Mouse (Mus musculus) intestine, postnatal 0 days (tissue): ENCODE measurements around the gene Stmn1. TPM values are rescaled to one million over a fixed set of nuclear protein-coding genes. Genes with fewer than 3 reads are reported as not detected.

ENCODE experiments used
- ATAC-seq: fragments of 200-750 bp; cut with Nextera tagmentation; 2 replicates; pipeline ENCODE4 v1.8.0; 2017; ENCODE audit warnings: mild to moderate bottlenecking, moderate TSS enrichment, moderate library complexity
- H3K27ac ChIP-seq: fragments of 300-500 bp; sonication (generic); 2 replicates; pipeline ENCODE4 v1.5.1; 2014; ENCODE audit warnings: mild to moderate bottlenecking, low read depth, low read length, moderate library complexity
- H3K27me3 ChIP-seq: fragments of 300-500 bp; sonication (generic); replicated peaks from 2 replicates; pipeline ENCODE4 v1.6.1; 2014; ENCODE audit warnings: low read length, mixed read lengths; ENCODE audit not compliant: control insufficient read depth, insufficient read depth
- H3K36me3 ChIP-seq: fragments of 300-500 bp; sonication (generic); 2 replicates; pipeline ENCODE4 v1.6.1; 2014; ENCODE audit warnings: mild to moderate bottlenecking, moderate library complexity; ENCODE audit not compliant: control insufficient read depth, insufficient read depth
- H3K4me1 ChIP-seq: fragments of 300-500 bp; sonication (generic); replicated peaks from 2 replicates; pipeline ENCODE4 v1.6.1; 2014; ENCODE audit warnings: antibody characterized with exemption, low read length, mixed read lengths; ENCODE audit not compliant: control insufficient read depth, insufficient read depth
- H3K4me2 ChIP-seq: fragments of 300-500 bp; sonication (generic); replicated peaks from 2 replicates; pipeline ENCODE4 v1.6.1; 2014; ENCODE audit warnings: low read depth, mild to moderate bottlenecking, moderate library complexity
- H3K4me3 ChIP-seq: fragments of 300-500 bp; sonication (generic); 2 replicates; pipeline ENCODE4 v1.5.1; 2014; ENCODE audit warnings: low read depth, low read length
- H3K9ac ChIP-seq: fragments of 300-500 bp; sonication (generic); 2 replicates; pipeline ENCODE4 v1.6.1; 2014; ENCODE audit warnings: mild to moderate bottlenecking, low read depth, low read length
- H3K9me3 ChIP-seq: fragments of 300-500 bp; sonication (generic); 2 replicates; pipeline ENCODE4 v1.6.1; 2016; ENCODE audit warnings: mixed run types; ENCODE audit not compliant: control insufficient read depth
- CTCF ChIP-seq: sonication (generic); IDR thresholded peaks from 2 replicates; pipeline ENCODE4 v1.5.1; 2016; ENCODE audit warnings: low read depth, mild to moderate bottlenecking, control low read depth, antibody characterized with exemption, moderate library complexity
- WGBS: fragments of 180-500 bp; shearing (Covaris S2); extraction: QIAGEN DNeasy Blood & Tissue Kit; methylation state at CpG from one replicate; pipeline ENCODE4 v1.1.7; 2014; 5-methylcytosine and 5-hydroxymethylcytosine counted together
- polyA plus RNA-seq: library from polyadenylated mRNA; unstranded; fragments of >200 nt; fragmentation: Nextera tagmentation; extraction: Ambion mirVana; gene quantifications from 2 replicates; pipeline ENCODE4 v1.2.1, GENCODE M21; 2015

Stmn1 gene
- polyA plus RNA-seq, 1 experiment from 2014 or later: 412 TPM

DNA sequence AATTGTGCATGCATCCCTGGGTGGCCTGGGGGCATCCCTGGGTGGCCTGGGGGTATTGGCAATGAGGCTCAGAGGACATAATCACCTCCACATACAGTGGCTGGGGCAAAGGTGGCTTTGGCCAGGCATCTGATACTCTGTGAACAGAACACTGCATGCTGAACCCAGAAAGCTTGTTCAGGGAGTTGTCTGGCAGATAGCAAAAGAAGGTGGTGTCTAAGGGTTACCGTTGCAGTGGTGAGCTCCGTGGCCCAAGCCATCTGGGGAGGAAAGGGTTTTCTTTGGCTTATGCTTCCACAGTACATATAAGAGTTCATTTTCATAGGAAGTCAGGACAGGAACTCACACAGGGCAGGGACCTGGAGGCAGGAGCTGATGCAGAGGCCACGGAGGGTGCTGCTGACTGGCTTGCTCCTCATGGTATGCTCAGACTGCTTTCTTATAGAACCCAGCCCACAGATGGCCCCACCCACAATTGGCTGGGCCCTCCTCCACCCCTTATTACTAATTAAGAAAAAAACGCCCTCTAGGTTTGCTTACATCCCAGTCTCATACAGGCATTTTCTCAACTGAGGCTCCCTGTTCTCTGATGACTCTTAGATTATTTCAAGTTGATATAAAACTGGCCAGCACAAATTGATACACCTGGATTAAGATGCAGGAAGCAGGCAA, 35.7 kb downstream of the Stmn1 start:
- 73% methylated on average over 4 of the region's 4 CpGs for WGBS
- no peak for TF ChIP-seq CTCF
- no peak overlapping the region for H3K27ac ChIP-seq
- no peak overlapping the region for H3K9ac ChIP-seq
- no peaks in the 10 kb centered on the region for H3K27me3 ChIP-seq
- H3K4me2 ChIP-seq: no peak overlapping the region
- H3K9me3 ChIP-seq: no peaks in the 10 kb centered on the region
- peaks cover 19% of the 10 kb centered on the region for H3K36me3 ChIP-seq
- no peak overlapping the region for H3K4me3 ChIP-seq
- no peaks in the 10 kb centered on the region for H3K4me1 ChIP-seq
- ATAC-seq: no peak

DNA sequence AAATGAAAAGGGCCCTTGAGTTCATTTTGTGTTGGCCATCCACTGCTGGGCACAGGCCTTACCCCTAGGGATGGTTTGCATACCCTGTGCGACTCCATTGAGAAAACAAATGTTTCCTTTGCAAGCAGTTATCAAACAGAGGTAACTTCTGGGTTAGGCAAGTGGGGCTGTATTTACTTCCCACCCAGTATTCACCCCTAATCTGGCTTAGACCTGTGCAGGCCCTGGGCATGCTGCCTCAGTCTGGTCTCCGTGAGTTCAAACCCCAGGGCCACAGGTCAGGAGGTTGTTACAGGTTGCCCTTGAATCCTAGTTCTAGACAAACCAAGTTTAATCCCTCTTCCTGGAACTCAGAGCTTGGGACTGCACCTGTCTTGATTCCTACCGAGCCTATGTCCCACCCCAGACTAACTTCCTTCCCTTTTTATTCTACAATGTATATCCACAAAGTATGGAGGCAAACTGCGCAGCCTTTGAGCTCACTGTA, 37.2 kb downstream of the Stmn1 start:
- WGBS: 85% methylated on average over 4 of the region's 4 CpGs
- no peak for ATAC-seq
- no peak for TF ChIP-seq CTCF
- no peaks in the 10 kb centered on the region for H3K27me3 ChIP-seq
- H3K9ac ChIP-seq: no peak overlapping the region
- H3K4me3 ChIP-seq: no peak overlapping the region
- peaks cover 19% of the 10 kb centered on the region for H3K36me3 ChIP-seq
- no peak overlapping the region for H3K27ac ChIP-seq
- no peak overlapping the region for H3K4me2 ChIP-seq
- no peaks in the 10 kb centered on the region for H3K4me1 ChIP-seq
- H3K9me3 ChIP-seq: no peaks in the 10 kb centered on the region

DNA sequence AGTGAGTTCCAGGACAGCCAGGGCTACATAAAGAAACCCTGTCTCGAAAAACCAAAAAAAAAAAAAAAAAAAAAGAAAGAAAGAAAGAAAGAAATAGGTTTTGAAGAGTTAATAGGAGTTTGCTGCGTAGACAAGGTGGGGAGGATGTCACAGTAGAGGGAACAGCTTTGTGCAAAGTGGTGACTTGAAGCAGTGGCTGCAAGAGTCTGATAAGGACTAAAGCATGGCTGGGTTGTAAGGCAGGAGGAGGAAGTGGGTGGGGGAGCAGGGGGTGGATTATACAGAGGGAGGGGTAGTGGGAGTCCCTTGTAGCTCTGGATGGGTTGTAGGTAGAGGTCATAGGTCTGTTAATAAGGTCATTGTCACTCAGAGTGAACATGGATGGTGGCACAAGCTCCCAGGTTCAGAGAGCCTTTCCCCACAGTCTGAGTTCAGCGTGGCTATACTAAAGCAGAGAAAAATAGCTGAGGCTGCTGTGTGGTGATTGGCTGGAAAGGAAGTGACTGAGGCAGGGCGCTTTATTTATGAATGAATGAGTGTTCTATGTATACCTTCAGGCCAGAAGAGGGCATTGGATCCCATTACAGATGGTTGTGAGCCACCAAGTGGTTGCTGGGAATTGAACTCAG, 38.0 kb downstream of the Stmn1 start:
- Histone ChIP-seq H3K4me3 (no peak overlapping the region), H3K9ac (no peak overlapping the region), H3K27me3 (no peaks in the 10 kb centered on the region), H3K4me2 (no peak overlapping the region), H3K9me3 (no peaks in the 10 kb centered on the region), H3K4me1 (no peaks in the 10 kb centered on the region), H3K27ac (no peak overlapping the region), H3K36me3 (peaks cover 19% of the 10 kb centered on the region)
- no peak for ATAC-seq
- WGBS: 81% methylated on average over 3 of the region's 4 CpGs
- TF ChIP-seq CTCF: no peak

DNA sequence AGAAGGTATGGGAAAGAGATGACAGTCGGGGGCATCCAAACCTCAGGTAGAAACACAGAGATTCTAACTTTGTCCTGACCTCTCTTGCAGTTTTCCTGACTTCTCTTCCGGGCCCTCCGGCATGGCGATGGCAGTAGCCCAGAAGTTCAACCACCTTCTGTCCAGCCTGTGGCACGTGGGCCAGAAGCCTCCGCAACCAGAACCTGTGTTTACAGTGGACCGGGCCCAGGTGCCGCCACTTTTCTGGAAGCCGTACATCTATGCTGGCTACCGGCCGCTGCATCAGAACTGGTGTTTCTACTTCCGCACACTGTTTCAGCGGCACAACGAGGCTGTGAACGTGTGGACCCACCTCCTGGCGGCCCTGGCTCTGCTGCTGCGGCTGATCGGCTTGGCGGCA, 38.6 kb downstream of the Stmn1 start:
- H3K4me2 ChIP-seq: no peak overlapping the region
- ATAC-seq: no peak
- 87% methylated on average over 19 of the region's 19 CpGs for WGBS

DNA sequence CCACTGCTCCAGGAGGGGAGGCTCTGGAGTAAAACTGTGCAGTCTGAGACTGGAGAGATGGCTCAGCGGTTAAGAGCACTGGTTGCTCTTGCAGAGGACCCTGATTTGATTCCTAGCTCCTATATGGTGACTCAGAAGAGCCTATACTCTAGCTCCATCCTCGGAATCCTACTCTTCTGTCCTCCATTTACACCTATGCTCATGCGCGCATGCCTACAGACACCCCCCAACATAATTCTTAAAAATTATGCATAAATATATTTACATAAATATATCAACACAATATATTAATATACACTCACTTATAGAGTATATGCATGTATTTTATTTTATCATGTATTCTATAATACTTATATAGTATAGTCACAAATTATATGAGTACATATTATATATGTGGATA, 42.3 kb downstream of the Stmn1 start:
- Histone ChIP-seq H3K36me3 (peaks cover 19% of the 10 kb centered on the region), H3K9ac (no peak overlapping the region), H3K27me3 (no peaks in the 10 kb centered on the region), H3K9me3 (no peaks in the 10 kb centered on the region), H3K27ac (no peak overlapping the region), H3K4me2 (peak overlapping the region; percentile 81), H3K4me1 (0 out of 2 replicates have a peak, but pooled peaks cover 4% of the 10 kb centered on the region), H3K4me3 (no peak overlapping the region)
- peak; percentile 0; the same call in 1 of the 2 replicates for ATAC-seq
- TF ChIP-seq CTCF: no peak
- WGBS: 75% methylated on average over 4 of the region's 4 CpGs

More for the DNA sequence above, 38.6 kb downstream of the Stmn1 start:
- no peaks in the 10 kb centered on the region for H3K9me3 ChIP-seq
- H3K27me3 ChIP-seq: no peaks in the 10 kb centered on the region
- H3K27ac ChIP-seq: no peak overlapping the region
- H3K9ac ChIP-seq: no peak overlapping the region
- no peak for TF ChIP-seq CTCF
- peaks cover 19% of the 10 kb centered on the region for H3K36me3 ChIP-seq
- H3K4me1 ChIP-seq: no peaks in the 10 kb centered on the region
- no peak overlapping the region for H3K4me3 ChIP-seq

DNA sequence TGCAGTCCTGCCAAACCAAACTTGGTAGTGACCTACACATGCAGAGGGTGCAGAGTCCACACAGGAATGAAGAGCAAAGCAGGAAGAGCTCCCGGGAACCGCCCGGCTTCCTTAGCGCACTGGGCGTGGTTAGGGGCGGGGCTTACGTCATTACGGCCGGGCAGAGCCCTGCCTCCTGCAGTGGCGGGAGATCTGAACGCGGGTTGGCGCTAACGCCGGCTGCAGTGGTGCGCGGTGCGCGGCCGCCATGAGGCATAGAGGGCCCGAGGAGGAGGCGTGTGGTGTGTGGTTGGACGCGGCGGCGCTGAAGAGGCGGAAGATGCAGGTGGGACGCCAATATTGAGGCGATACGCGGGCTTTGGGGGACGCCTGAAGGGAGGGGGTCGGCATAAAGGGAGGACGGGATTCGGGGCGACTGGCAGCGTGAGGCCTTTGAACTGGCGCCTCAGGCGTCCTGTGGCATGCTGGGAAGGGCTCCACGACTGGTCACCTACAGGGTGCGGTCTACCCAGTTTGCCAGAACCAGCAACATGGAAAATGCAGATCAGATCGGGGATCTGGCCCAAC, 42.8 kb downstream of the Stmn1 start, which contains the start of gene Aunip:
Aunip (plus strand) TSS at position 155 of the 567 bp plus-strand sequence.
- Histone ChIP-seq H3K4me2 (peak within 1 kb of the TSS; percentile 81), H3K27me3 (no peaks in the 10 kb centered on the region), H3K4me3 (peak within 1 kb of the TSS; percentile 43), H3K9me3 (no peaks in the 10 kb centered on the region), H3K36me3 (peaks cover 19% of the 10 kb centered on the region), H3K9ac (0 out of 2 replicates have a peak within 1 kb of the TSS, but pooled peaks have one; percentile 8), H3K4me1 (0 out of 2 replicates have a peak, but pooled peaks cover 4% of the 10 kb centered on the region), H3K27ac (no peak within 1 kb of the TSS)
- under 1% methylated on average over 42 of the region's 42 CpGs for WGBS
- TF ChIP-seq CTCF: 0 out of 2 replicates have a peak, but pooled peaks have one; percentile 30
- ATAC-seq: peak; percentile 93
